Mouse (Mus musculus) thymus, adult 18-20 months (tissue): ENCODE measurements around the gene Haghl.

Experiments used
- DNase-seq, 2 experiments: peaks; one replicate each; pipeline ENCODE4 v3.0.0; 2022; ENCODE audit warnings: mixed read lengths in 2 of 2

The Haghl gene

DNA sequence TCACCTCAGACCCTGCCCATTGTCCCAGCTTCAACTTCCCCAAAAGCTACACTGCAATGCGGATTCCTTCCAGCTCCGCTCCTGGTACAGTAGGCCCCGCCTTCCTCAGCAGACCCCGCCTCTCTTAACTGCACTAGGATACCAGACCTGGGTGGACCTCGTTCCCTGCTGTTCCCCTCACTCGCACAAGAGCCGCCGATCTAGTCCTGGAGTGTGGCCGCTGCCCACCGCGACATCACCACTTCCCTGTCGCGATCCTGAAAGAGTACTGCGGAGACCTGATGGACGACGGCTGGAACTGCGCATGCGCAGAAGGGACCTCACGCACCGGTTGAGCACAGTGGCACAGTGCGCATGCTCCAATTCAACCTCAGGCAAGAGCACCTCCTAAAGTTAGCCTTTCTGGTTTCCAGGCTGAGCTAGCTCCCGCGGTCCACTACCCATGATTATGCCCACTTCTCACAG lies at the start of gene Haghl:
Haghl (minus strand) TSS at position 393 of the 465 bp plus-strand sequence.
- DNase-seq = peak; percentile 89 to 91

DNA sequence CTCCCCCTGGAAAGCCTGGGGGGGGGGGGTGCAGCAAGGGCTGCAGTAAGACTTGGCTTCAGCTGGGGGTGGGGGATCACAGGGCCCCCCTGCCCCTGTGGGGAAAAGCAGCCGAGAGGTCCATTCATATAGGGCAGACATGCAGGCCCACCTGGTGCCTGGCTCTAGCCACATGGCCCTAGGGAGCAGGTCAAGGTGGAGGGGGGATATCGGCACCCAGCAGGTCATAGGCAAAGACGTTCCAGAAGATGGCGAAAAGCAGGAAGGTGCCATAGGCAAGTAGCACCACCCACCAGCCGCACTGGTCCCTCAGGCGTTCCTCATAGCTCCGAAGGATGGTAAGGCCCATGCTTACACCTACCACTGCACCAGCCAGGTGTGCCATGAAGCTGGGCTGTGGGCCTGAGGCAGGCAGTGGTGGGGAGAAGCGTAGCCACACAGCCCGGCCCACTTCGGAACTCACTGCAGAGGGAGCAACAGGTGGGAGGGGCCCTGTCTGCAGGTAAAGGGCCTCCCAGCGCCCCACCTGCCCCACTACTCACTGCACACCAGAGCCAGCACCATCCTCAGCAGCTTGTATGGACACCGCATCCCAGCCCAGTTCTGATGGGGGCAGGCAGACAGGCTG lies 49.2 kb upstream of the Haghl start:
- peak in 1 of 2 experiments; percentile 25 for DNase-seq

- DNase-seq = peak in 1 of 2 experiments; percentile 19
These were observed 48.6 kb upstream of the Haghl start for GRCm38 (mm10) chr17:25833961-25834594.

- DNase-seq = peak; percentile 63 to 74
These were observed 47.8 kb upstream of the Haghl start, which contains the start of gene Stub1 for GRCm38 (mm10) chr17:25833291-25833663. Gene Stub1 (minus strand): TSS chr17:25833404.

- peak; percentile 97 to 98 for DNase-seq
These were observed 47.2 kb upstream of the Haghl start for GRCm38 (mm10) chr17:25832436-25833290.

DNA sequence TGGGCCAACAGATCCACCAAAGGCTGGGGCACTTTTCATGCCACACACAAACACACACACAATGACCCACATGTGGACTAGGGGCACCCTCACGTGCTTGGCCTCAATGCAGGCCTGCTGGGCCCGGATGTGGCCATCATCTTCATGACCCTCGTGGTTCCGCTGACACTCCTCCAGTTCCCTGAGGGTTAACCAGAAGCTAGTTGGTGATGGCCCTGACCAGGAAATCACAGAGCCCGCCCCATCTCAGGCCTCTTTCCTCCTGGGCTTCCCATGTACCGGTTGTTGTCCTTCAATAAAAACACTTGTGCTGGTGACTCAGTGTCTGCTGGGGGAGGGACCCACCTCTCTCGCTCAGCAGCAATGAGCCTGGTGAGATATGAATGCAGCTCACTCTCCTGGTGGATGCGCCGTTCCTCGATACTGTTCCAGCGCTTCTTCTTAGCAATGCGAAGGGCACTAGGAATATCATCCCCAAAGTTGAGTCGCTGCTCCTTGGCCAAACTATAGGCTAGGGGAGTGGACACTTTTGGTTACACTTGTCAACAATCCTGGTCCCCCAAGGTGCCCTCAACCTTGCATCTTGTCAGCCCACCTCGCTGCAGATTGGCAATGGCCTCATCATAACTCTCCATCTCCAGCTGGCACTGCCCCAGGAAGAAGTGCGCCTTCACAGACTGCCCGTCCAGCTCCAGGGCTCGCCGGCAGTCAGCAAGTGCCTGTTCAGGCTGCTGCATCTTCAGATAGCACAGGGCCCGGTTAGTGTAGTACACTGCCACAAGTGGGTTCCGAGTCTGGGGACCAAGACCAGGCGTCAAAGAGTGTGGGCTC lies 46.2 kb upstream of the Haghl start:
- peak in 1 of 2 experiments; percentile 18 for DNase-seq

DNA sequence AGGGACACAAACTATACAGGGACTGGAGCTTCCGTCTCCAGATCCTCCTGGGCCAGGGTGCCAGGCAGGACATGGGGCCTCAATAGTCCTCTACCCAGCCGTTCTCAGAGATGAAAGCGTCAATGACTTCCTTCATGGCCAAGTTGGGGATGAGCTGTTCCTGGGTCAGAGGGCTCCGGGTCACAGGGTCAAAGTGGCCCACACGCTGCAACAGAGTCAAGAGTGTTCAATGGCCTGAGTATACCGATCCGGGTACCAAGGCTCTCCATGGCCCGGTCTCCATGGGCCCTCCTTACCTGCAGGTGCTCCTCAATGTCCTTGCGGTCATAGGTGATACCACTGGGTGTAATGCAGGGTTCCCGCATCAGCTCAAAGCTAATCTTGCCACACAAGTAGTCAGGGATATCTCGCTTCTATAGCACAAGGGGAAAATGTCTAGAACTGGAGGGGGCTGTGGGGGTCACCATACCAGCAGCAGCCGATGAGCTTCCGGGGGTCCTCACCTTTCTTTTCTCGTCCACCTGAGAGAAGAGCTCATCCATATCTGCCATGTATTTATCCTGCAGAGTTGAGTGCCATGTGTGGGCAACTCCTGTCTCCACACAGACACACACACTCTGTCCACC lies 45.4 kb upstream of the Haghl start:
- DNase-seq = no peak

DNA sequence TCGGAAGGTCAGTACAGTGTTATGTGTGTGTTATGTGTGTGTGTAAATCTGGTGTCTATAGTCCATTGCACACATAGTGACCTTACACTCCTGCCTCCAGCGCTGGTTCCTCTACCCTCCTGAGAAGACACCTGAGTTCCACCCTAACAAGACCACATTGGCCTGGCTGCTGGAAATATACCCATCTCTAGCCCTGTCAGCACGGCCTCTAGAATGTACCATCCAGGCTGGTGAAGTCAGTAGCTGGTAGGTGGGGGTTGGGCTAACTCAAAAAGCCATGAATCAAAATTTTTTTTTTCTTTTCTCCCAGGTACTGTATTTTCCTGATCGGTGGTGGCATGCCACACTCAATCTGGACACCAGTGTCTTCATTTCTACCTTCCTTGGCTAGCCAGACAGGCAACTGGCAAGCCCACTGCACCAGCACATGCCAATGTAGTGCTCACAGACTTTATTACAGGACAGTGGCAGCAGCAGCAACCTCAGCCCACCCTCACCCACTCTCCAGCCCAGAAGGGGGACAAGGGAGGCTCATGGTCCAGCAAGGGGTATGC lies 44.8 kb upstream of the Haghl start:
- DNase-seq = peak in 1 of 2 experiments; percentile 9

- peak in 1 of 2 experiments; percentile 22 for DNase-seq
These were observed 44.1 kb upstream of the Haghl start for GRCm38 (mm10) chr17:25829558-25830017.

- DNase-seq = peak; percentile 52 to 70
These were observed 43.5 kb upstream of the Haghl start, which contains the start of gene Jmjd8 for GRCm38 (mm10) chr17:25828712-25829557. Gene Jmjd8 (plus strand): TSS chr17:25828867.

DNA sequence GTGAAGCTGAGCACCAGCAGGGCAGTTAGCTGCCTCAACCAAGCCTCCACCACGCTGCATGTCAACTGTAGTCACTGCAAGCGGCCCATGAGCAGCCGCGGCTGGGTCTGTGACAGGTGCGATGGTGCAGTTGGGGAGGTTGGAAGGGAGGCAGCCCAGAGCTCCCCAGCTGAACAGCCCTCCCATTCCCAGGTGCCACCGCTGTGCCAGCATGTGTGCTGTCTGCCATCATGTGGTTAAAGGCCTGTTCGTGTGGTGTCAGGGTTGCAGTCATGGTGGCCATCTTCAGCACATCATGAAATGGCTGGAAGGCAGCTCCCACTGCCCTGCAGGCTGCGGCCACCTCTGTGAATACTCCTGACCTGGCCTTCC lies 42.7 kb upstream of the Haghl start:
- no peak for DNase-seq

DNA sequence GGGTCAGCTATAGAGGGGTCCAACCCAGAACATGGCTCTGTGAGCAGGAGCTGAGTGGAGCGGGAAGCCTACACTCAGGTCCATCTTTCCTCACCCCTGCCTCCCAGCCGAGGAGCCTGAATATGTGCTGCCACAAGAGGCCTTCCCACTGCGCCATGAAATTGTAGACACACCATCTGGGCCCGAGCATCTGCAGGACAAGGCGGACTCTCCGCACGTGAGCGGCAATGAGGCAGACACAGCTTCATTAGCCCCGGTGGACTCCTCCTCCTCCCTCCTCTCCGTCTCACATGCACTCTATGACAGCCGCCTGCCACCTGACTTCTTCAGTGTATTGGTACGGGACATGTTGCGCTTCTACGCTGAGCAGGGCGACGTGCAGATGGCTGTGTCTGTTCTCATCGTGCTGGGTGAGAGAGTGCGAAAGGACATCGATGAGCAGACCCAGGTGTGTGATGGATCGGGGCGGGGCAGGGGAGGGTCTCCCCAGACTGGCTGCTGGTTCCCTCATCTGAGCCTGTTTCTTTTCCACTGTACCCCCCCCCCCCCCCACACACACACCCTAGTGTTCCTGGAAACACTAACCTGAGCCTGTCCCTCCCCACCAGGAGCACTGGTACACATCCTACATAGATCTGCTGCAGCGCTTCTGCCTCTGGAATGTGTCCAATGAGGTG lies 42.2 kb upstream of the Haghl start:
- DNase-seq = peak in 1 of 2 experiments; percentile 12

DNA sequence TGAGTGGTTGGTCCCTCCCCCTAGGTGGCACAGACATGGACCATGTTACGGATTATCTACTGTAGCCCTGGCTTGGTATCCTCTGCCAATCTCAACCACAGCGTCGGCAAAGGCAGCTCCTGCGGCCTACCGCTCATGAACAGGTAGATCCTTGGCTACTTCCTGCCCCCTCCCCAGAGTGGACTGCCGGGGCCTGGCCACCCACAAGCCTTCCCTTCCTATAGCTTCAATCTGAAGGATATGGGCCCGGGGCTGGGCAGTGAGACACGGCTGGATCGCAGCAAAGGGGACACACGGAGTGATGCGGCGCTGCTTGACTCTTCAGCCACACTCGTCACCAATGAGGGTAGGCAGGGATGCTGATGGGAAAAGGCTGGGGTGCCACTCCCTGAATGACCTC lies 41.5 kb upstream of the Haghl start:
- DNase-seq = no peak

DNA sequence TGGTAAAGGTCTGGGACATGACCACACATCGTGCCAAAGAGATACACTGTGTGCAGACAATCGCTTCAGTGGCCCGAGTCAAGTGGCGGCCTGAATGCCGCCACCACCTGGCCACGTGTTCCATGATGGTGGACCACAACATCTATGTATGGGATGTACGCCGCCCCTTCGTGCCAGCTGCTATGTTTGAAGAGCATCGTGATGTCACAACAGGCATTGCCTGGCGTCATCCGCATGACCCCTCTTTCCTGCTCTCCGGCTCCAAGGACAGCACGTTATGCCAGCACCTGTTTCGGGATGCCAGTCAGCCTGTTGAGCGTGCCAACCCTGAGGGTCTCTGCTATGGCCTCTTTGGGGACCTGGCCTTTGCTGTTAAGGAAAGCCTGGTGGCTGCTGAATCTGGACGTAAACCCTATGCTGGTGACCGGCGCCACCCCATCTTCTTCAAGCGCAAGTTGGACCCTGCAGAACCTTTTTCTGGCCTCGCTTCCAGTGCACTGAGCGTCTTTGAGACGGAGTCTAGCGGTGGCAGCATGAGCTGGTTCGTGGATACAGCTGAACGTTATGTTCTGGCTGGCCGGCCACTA lies 40.6 kb upstream of the Haghl start:
- DNase-seq = peak in 1 of 2 experiments; percentile 4

GRCm38 (mm10) chr17:25825311-25825710 lies 39.8 kb upstream of the Haghl start:
- DNase-seq = no peak

DNA sequence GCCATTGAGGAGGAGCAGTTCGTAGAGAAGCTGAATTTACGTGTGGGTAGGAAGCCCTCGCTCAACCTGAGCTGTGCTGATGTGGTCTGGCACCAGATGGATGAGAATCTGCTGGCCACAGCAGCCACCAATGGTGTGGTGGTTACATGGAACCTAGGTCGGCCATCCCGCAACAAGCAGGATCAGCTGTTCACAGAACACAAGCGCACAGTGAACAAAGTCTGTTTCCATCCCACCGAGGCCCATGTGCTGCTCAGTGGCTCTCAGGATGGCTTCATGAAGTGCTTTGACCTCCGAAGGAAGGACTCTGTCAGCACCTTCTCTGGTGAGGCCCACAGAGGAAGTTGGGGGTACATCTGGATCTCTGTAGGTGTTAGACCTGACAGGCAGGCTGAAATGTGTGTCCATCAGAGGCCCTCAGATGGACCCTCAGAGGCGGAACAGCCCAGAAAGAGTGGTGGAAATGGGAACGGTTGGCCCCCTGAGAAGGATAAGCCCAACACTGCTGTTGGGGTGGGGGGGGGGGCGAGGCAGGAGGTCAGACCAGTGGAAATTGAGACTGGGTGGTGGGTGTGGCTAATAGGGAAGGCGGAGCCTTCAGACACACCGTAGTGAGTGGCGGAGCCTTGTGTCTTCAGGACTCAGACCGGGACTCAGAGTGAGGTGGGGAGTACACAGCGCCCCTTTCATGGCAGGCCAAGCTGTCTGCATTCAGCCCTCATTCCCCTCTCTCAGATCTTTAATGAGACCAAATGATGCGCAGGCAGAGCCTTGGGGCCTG lies 39.1 kb upstream of the Haghl start:
- DNase-seq = peak in 1 of 2 experiments; percentile 5

DNA sequence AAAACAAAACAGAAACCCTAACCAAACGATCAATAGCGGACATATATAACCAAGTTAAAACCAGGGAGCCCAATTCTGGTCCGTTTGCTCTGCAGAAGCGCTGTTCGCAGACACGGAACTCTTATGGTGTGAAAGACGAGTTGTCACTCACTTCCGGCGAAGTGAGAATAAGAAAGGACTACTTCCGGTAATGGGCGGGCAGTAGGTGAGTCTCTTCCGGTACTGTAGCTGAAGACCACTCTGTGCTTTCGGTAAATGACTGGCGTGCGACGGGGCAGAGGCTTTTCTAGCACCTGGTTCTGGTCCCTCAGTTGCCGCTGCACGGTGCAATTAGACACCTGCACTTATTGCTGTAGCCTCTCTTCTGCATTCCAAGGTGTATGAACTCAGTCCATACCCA lies 38.0 kb upstream of the Haghl start, which contains the start of gene Wdr24:
Wdr24 (plus strand) TSS at position 176 of the 400 bp plus-strand sequence.
- DNase-seq = peak in 1 of 2 experiments; percentile 69
